Mouse (Mus musculus): ENCODE data around the gene Pkdcc. TPM values are rescaled to one million over a fixed set of nuclear protein-coding genes. Genes with fewer than 3 reads are reported as not detected.

Pkdcc gene
- polyA plus RNA-seq, 2 experiments: 20.4 to 145 TPM

DNA sequence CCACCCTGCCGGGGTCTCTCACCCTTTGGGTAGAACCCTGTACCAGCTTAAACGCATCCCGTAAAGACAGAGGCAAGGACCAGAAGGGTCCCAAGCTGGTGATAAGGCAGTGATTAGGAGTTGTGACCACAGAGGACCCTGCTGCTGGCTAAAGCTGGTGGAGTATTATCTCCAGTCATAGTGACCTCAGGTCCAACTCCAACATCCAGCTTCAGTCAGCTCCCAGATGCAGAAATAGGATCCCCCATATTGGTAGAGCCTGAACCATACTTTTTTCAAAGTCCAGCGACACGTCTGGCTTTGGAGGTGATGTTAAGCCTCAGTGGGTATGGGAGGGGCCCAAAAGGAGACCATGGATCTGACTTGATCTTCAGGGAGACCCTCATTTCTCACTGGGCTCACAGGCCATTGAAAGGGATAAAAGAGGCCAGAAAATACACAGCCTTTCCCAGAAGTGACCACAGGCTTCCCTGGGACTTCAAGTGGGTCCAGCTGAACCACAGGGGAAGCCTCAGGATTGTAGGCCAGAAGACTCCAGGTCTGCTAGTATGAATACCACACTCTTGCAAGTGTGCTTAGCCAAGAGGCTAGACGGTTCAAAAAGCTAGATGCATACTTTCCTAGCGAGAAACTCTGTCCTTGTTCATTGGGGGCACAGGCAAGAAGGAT, 1.3 kb downstream of the Pkdcc start:
- H3K4me1 ChIP-seq (ENCODE audit: control insufficient read depth, insufficient read depth, low read length): peaks cover 38% of the 10 kb centered on the region
- peaks cover 73% of the 10 kb centered on the region for H3K27me3 ChIP-seq (ENCODE audit: control insufficient read depth, insufficient read depth, low read length)
- peak overlapping the region; percentile 76 for H3K4me3 ChIP-seq (replicated peaks; ENCODE audit: low read length)
- H3K4me2 ChIP-seq (replicated peaks; ENCODE audit: low read depth, low read length, severe bottlenecking): peak overlapping the region; percentile 92
- DNase-seq (ENCODE audit: low spot score) (no peak), ATAC-seq (ENCODE audit: low FRiP score, low read depth) (no peak)
- H3K9me3 ChIP-seq (ENCODE audit: control insufficient read depth, low read length): no peaks in the 10 kb centered on the region
- 22% methylated on average over 7 of the region's 7 CpGs for WGBS
- H3K27ac ChIP-seq (replicated peaks; ENCODE audit: low read depth, low read length): 0 out of 2 replicates have a peak overlapping the region, but pooled peaks have one; percentile 63
- peak overlapping the region; percentile 86 for H3K9ac ChIP-seq (ENCODE audit: low read depth, low read length, severe bottlenecking)
- no peak for TF ChIP-seq POLR2A (IDR thresholded peaks at IDR 0.05; ENCODE audit: borderline replicate concordance, extremely low read depth, insufficient read depth, insufficient read length)
- H3K36me3 ChIP-seq (ENCODE audit: control insufficient read depth, insufficient read depth, low read length): 0 out of 2 replicates have a peak, but pooled peaks cover 2% of the 10 kb centered on the region

DNA sequence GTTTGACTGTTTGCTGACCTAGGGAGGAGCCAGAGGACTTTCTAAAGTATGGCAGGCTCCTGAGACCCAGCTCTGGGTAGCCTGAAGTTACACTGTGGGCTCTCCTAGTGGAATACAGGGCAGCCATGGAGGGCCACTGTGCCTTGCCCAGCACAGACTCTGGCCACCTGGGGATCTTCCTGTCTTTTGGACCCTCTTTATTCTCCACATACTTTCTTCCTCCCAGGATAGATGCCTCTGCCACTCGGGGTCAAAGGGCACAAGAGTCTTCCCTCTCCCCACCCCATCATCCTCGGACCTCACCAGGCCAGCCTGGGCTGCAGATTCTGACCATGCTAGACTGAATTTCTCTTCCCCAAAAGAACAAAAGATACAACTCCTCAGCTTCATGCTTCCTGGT, 3.1 kb downstream of the Pkdcc start:
- H3K4me1 ChIP-seq (ENCODE audit: control insufficient read depth, insufficient read depth, low read length): peaks cover 42% of the 10 kb centered on the region
- peak overlapping the region; percentile 86; the same call in 1 of the 2 replicates for H3K9ac ChIP-seq (ENCODE audit: low read depth, low read length, severe bottlenecking)
- H3K9me3 ChIP-seq (ENCODE audit: control insufficient read depth, low read length): no peaks in the 10 kb centered on the region
- no peak for TF ChIP-seq POLR2A (IDR thresholded peaks at IDR 0.05; ENCODE audit: borderline replicate concordance, extremely low read depth, insufficient read depth, insufficient read length)
- H3K27me3 ChIP-seq (ENCODE audit: control insufficient read depth, insufficient read depth, low read length): peaks cover 73% of the 10 kb centered on the region
- H3K4me2 ChIP-seq (replicated peaks; ENCODE audit: low read depth, low read length, severe bottlenecking): peak overlapping the region; percentile 92
- H3K4me3 ChIP-seq (replicated peaks; ENCODE audit: low read length): peak overlapping the region; percentile 76
- DNase-seq (ENCODE audit: low spot score): no peak
- no peak overlapping the region for H3K27ac ChIP-seq (replicated peaks; ENCODE audit: low read depth, low read length)
- 6% methylated on average over 2 of the region's 2 CpGs for WGBS
- peaks cover 15% of the 10 kb centered on the region for H3K36me3 ChIP-seq (ENCODE audit: control insufficient read depth, insufficient read depth, low read length)
- no peak for ATAC-seq (ENCODE audit: low FRiP score, low read depth)

DNA sequence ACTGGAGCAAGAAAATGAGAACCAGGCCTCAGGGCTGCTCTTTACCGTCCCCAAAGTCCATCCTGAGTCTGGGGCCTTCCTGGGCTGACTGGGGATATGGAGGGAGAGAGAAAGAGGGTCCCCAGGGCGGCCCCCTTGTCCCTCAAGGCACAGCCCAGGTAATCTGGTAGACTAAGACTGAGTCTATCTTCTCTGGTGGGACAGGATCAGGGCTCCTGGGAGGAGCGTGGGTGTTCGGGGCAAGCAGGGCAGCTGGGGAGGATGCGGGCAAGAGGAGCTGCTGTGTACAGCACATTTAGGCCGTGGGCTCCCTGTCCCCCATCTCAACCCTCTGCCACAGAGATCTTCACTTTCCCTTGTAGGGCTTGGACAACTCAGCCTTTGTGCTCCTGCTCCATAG, 3.6 kb downstream of the Pkdcc start:
- Histone ChIP-seq H3K4me2 (replicated peaks; ENCODE audit: low read depth, low read length, severe bottlenecking) (peak overlapping the region; percentile 92), H3K36me3 (ENCODE audit: control insufficient read depth, insufficient read depth, low read length) (peaks cover 20% of the 10 kb centered on the region), H3K9ac (ENCODE audit: low read depth, low read length, severe bottlenecking) (peak overlapping the region; percentile 18), H3K9me3 (ENCODE audit: control insufficient read depth, low read length) (no peaks in the 10 kb centered on the region), H3K27ac (replicated peaks; ENCODE audit: low read depth, low read length) (no peak overlapping the region), H3K4me1 (ENCODE audit: control insufficient read depth, insufficient read depth, low read length) (peaks cover 37% of the 10 kb centered on the region), H3K4me3 (replicated peaks; ENCODE audit: low read length) (peak overlapping the region; percentile 15; the same call in 1 of the 2 replicates), H3K27me3 (ENCODE audit: control insufficient read depth, insufficient read depth, low read length) (peaks cover 73% of the 10 kb centered on the region)
- TF ChIP-seq POLR2A (IDR thresholded peaks at IDR 0.05; ENCODE audit: borderline replicate concordance, extremely low read depth, insufficient read depth, insufficient read length): no peak
- 48% methylated on average over 6 of the region's 6 CpGs for WGBS
- DNase-seq (ENCODE audit: low spot score) (no peak), ATAC-seq (ENCODE audit: low FRiP score, low read depth) (no peak)

DNA sequence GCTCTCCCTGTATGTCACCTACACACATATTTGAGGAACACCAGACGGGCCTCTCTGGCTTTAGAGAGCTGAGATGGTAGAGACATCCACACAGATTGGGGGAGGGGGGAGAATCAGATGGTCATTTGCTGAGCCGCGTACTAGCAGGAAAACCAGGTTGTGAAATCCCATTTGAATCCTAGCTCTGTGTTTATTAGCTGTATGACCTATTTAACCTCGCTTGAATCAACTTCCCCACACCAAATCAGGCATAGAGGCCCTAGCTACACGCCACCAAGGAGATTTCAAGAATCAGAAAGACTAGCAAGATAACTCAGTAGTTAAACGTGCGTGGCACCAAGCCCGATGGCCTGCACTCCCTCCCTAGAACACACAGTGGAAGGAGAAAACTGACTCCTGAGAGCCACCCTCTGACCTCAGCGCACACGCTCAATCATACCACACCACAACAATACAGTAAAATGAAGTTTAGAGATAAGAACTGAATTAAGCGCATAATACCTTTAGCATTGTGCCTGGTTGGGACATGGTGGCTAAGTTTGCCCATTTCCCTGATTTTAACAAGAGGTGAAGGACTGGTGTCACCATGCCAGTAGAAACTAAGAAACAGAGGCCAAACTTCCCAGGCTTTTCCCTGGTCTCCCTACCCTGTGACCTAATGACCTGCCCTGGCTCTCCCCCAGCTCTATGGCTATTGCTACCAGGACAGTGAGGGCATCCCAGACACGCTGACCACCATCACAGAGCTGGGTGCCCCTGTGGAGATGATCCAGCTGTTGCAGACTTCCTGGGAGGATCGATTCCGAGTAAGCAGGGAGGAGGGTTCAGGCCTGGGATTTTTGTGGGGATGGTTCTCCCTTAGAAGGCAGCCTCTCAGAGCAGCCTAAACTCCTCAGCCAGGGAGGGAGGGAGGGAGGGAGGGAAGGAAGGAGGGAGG, 4.5 kb downstream of the Pkdcc start:
- TF ChIP-seq POLR2A (IDR thresholded peaks at IDR 0.05; ENCODE audit: borderline replicate concordance, extremely low read depth, insufficient read depth, insufficient read length): no peak
- Histone ChIP-seq H3K9me3 (ENCODE audit: control insufficient read depth, low read length) (no peaks in the 10 kb centered on the region), H3K4me2 (replicated peaks; ENCODE audit: low read depth, low read length, severe bottlenecking) (peak overlapping the region; percentile 92), H3K27me3 (ENCODE audit: control insufficient read depth, insufficient read depth, low read length) (peaks cover 70% of the 10 kb centered on the region), H3K4me1 (ENCODE audit: control insufficient read depth, insufficient read depth, low read length) (peaks cover 31% of the 10 kb centered on the region), H3K27ac (replicated peaks; ENCODE audit: low read depth, low read length) (no peak overlapping the region), H3K36me3 (ENCODE audit: control insufficient read depth, insufficient read depth, low read length) (peaks cover 27% of the 10 kb centered on the region), H3K9ac (ENCODE audit: low read depth, low read length, severe bottlenecking) (no peak overlapping the region; the same call in 1 of the 2 replicates), H3K4me3 (replicated peaks; ENCODE audit: low read length) (0 out of 2 replicates have a peak overlapping the region, but pooled peaks have one; percentile 15)
- no peak for ATAC-seq (ENCODE audit: low FRiP score, low read depth)
- 57% methylated on average over 14 of the region's 14 CpGs for WGBS
- no peak for DNase-seq (ENCODE audit: low spot score)

DNA sequence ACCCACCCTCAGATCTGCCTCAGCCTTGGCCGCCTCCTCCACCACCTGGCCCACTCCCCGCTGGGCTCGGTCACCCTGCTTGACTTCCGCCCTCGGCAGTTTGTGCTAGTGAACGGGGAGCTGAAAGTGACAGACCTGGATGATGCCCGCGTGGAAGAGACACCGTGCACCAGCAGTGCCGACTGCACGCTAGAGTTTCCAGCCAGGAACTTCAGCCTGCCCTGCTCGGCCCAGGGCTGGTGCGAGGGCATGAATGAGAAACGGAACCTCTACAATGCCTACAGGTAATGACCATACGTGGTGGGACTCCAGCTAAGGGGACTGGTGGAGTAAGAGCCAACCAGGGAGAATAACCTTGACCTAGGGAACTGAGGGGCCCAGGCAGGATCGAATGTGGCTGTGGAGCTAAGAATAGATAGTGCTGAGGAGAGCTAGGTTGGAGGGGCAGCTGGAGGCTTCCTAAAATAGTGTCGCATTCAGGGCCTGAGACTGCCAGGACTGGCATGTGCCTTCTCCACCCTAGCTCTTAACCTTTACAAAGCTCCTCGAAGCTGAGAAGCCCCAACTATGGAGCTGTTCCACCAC, 6.0 kb downstream of the Pkdcc start:
- H3K4me1 ChIP-seq (ENCODE audit: control insufficient read depth, insufficient read depth, low read length): peaks cover 30% of the 10 kb centered on the region
- no peak overlapping the region for H3K4me2 ChIP-seq (replicated peaks; ENCODE audit: low read depth, low read length, severe bottlenecking)
- peaks cover 78% of the 10 kb centered on the region for H3K27me3 ChIP-seq (ENCODE audit: control insufficient read depth, insufficient read depth, low read length)
- no peak overlapping the region for H3K27ac ChIP-seq (replicated peaks; ENCODE audit: low read depth, low read length)
- ATAC-seq (ENCODE audit: low FRiP score, low read depth) (no peak), DNase-seq (ENCODE audit: low spot score) (no peak)
- H3K9me3 ChIP-seq (ENCODE audit: control insufficient read depth, low read length): no peaks in the 10 kb centered on the region
- no peak overlapping the region for H3K9ac ChIP-seq (ENCODE audit: low read depth, low read length, severe bottlenecking)
- TF ChIP-seq POLR2A (IDR thresholded peaks at IDR 0.05; ENCODE audit: borderline replicate concordance, extremely low read depth, insufficient read depth, insufficient read length): no peak
- H3K36me3 ChIP-seq (ENCODE audit: control insufficient read depth, insufficient read depth, low read length): peaks cover 36% of the 10 kb centered on the region
- no peak overlapping the region for H3K4me3 ChIP-seq (replicated peaks; ENCODE audit: low read length)
- 73% methylated on average over 18 of the region's 18 CpGs for WGBS
